Mouse (Mus musculus): ENCODE measurements around the gene Tbl3.
"Not testable (repeated sequence)": the region's sequence is repeated elsewhere in the genome, so short reads cannot be mapped to it uniquely, and the experiment has no call there.

- not testable (repeated sequence) for TF ChIP-seq POLR2A (IDR thresholded peaks at IDR 0.05; ENCODE audit: borderline replicate concordance, insufficient read depth, low read length); CTCF (IDR thresholded peaks at IDR 0.05; ENCODE audit: borderline replicate concordance, insufficient read depth, low read depth, low read length)
These were observed 13.2 kb upstream of the Tbl3 start for GRCm38 (mm10) chr17:24720616-24721015.

All from cerebellum, adult 2 months (tissue).